Mouse (Mus musculus) midbrain, embryonic 16.5 days (tissue): ENCODE data around the gene Sec31a. TPM values are rescaled to one million over a fixed set of nuclear protein-coding genes. Genes with fewer than 3 reads are reported as not detected.

Experiments used
- ATAC-seq: fragments of 200-750 bp; cut with Nextera tagmentation; 2 replicates; pipeline ENCODE4 v1.8.0; 2017; ENCODE audit warnings: moderate TSS enrichment
- H3K27ac ChIP-seq: fragments of 300-500 bp; sonication (generic); 2 replicates; pipeline ENCODE4 v1.5.1; 2014; ENCODE audit warnings: mild to moderate bottlenecking, low read length, mixed read lengths
- H3K27me3 ChIP-seq: fragments of 300-500 bp; sonication (generic); 2 replicates; pipeline ENCODE4 v1.6.1; 2014; ENCODE audit warnings: low read depth, low read length, mixed read lengths; ENCODE audit not compliant: control insufficient read depth, insufficient read depth
- H3K36me3 ChIP-seq: fragments of 300-500 bp; sonication (generic); 2 replicates; pipeline ENCODE4 v1.6.1; 2014; ENCODE audit warnings: mild to moderate bottlenecking, low read length, moderate library complexity, mixed read lengths; ENCODE audit not compliant: control insufficient read depth, insufficient read depth
- H3K4me1 ChIP-seq: fragments of 300-500 bp; sonication (generic); 2 replicates; pipeline ENCODE4 v1.6.1; 2014; ENCODE audit warnings: mild to moderate bottlenecking, low read length, mixed read lengths; ENCODE audit not compliant: control insufficient read depth, insufficient read depth
- H3K4me2 ChIP-seq: fragments of 300-500 bp; sonication (generic); 2 replicates; pipeline ENCODE4 v1.6.1; 2014; ENCODE audit warnings: mild to moderate bottlenecking, low read length, mixed read lengths
- H3K4me3 ChIP-seq: fragments of 300-500 bp; sonication (generic); 2 replicates; pipeline ENCODE4 v1.5.1; 2014; ENCODE audit warnings: low read depth, mild to moderate bottlenecking, low read length, moderate library complexity, mixed read lengths
- H3K9ac ChIP-seq: fragments of 300-500 bp; sonication (generic); 2 replicates; pipeline ENCODE4 v1.6.1; 2014; ENCODE audit warnings: low read depth, low read length, mixed read lengths
- H3K9me3 ChIP-seq: fragments of 300-500 bp; sonication (generic); replicated peaks from 2 replicates; pipeline ENCODE4 v1.6.1; 2014; ENCODE audit warnings: mild to moderate bottlenecking, low read length, mixed read lengths; ENCODE audit not compliant: control insufficient read depth, poor library complexity, severe bottlenecking
- WGBS: fragments of 180-500 bp; shearing (Covaris S2); extraction: QIAGEN DNeasy Blood & Tissue Kit; methylation state at CpG from one replicate; pipeline ENCODE4 v1.1.7; 2014; 5-methylcytosine and 5-hydroxymethylcytosine counted together
- polyA plus RNA-seq: library from polyadenylated mRNA; unstranded; fragments of >200 nt; fragmentation: Nextera tagmentation; extraction: Ambion mirVana; gene quantifications from 2 replicates; pipeline ENCODE4 v1.2.1, GENCODE M21; 2015

Gene Sec31a
- polyA plus RNA-seq, 1 experiment from 2014 or later = 91.0 TPM

DNA sequence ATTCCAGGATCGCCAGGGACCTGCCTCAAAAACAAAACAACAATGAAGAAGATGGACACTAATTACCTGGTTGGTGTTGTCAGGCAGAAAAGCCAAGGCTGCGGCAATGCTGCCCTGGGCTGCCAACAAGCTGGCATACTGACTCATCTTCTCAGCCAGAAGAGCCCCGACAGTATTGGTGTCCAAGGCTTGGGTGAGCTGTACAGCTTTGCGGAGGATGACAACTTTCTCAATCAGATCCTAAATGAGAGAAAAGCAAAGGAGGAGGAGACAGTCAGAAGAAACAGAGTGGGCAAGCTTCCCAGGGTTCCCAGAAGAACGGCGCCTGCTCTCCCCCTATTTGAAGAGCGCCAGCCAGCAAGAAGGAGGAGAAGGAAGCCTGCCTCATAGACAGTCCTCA, 34.9 kb downstream of the Sec31a start:
- no peaks in the 10 kb centered on the region for H3K9me3 ChIP-seq
- H3K9ac ChIP-seq = no peak overlapping the region
- H3K4me3 ChIP-seq = no peak overlapping the region
- H3K27ac ChIP-seq = no peak overlapping the region
- H3K27me3 ChIP-seq = no peaks in the 10 kb centered on the region
- H3K4me1 ChIP-seq = no peaks in the 10 kb centered on the region
- WGBS = 94% methylated on average over 6 of the region's 7 CpGs
- H3K36me3 ChIP-seq = peaks cover 50% of the 10 kb centered on the region
- H3K4me2 ChIP-seq = no peak overlapping the region
- no peak for ATAC-seq

DNA sequence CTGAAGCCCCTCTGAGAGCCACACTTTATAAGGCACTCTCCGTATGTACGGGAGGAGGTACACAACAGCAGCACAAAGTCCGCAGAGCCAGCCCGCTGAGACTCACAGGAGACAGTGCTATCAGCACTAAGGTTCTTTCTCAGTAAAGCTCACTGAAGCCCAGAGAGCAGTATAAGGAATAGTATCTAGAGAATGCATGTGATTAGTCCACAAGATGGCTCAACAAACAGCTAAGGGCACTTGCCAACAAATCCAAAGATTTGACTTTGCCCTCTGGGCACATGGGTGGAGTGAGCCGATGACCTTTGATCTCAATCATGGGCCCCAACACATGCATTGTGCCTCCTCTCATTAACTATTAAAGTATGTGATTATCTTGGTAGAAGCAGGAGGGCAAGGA, 35.8 kb downstream of the Sec31a start:
- WGBS = 95% methylated on average over 5 of the region's 5 CpGs

GRCm38 (mm10) chr5:100378981-100379380, 37.1 kb downstream of the Sec31a start:
- Histone ChIP-seq H3K4me3 (no peak overlapping the region), H3K4me1 (no peaks in the 10 kb centered on the region), H3K27me3 (no peaks in the 10 kb centered on the region), H3K9me3 (no peaks in the 10 kb centered on the region), H3K36me3 (peaks cover 44% of the 10 kb centered on the region), H3K9ac (no peak overlapping the region), H3K4me2 (no peak overlapping the region), H3K27ac (no peak overlapping the region)
- no peak for ATAC-seq
- WGBS = 90% methylated on average over 2 of the region's 2 CpGs

More for the DNA sequence above, 35.8 kb downstream of the Sec31a start:
- no peak overlapping the region for H3K4me2 ChIP-seq
- no peaks in the 10 kb centered on the region for H3K9me3 ChIP-seq
- no peak for ATAC-seq
- no peak overlapping the region for H3K27ac ChIP-seq
- H3K9ac ChIP-seq = no peak overlapping the region
- H3K27me3 ChIP-seq = no peaks in the 10 kb centered on the region
- H3K36me3 ChIP-seq = peaks cover 45% of the 10 kb centered on the region
- H3K4me1 ChIP-seq = no peaks in the 10 kb centered on the region
- H3K4me3 ChIP-seq = no peak overlapping the region

DNA sequence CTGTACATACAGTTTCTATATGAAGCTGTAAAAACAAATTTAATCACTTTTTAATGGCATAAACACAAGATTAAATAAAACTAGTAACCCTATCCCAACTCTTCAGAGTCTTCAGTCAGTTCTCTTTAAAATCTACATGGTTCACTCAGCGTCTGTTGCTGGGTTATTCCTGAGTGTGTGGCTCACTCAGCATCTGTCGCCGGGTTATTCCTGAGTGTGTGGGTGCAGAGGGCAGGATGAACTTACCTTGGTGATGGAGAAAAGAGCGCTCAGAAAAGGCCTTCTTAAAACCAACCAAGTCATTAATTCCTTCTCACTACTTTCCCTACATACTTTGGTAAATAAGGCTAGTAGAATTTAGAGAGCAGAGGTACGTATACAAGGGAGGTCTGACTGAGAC, 37.8 kb downstream of the Sec31a start:
- Histone ChIP-seq H3K9ac (no peak overlapping the region), H3K27me3 (no peaks in the 10 kb centered on the region), H3K4me1 (no peaks in the 10 kb centered on the region), H3K36me3 (peaks cover 46% of the 10 kb centered on the region), H3K4me2 (no peak overlapping the region), H3K27ac (no peak overlapping the region), H3K4me3 (no peak overlapping the region), H3K9me3 (no peaks in the 10 kb centered on the region)
- 95% methylated on average over 5 of the region's 5 CpGs for WGBS
- no peak for ATAC-seq

GRCm38 (mm10) chr5:100377376-100377775, 38.7 kb downstream of the Sec31a start:
- no peak for ATAC-seq
- no peak overlapping the region for H3K4me2 ChIP-seq
- WGBS = 71% methylated on average over 2 of the region's 2 CpGs
- H3K4me1 ChIP-seq = no peaks in the 10 kb centered on the region
- peaks cover 43% of the 10 kb centered on the region for H3K36me3 ChIP-seq
- H3K4me3 ChIP-seq = no peak overlapping the region
- H3K9me3 ChIP-seq = no peaks in the 10 kb centered on the region
- no peak overlapping the region for H3K27ac ChIP-seq
- H3K27me3 ChIP-seq = no peaks in the 10 kb centered on the region
- no peak overlapping the region for H3K9ac ChIP-seq

DNA sequence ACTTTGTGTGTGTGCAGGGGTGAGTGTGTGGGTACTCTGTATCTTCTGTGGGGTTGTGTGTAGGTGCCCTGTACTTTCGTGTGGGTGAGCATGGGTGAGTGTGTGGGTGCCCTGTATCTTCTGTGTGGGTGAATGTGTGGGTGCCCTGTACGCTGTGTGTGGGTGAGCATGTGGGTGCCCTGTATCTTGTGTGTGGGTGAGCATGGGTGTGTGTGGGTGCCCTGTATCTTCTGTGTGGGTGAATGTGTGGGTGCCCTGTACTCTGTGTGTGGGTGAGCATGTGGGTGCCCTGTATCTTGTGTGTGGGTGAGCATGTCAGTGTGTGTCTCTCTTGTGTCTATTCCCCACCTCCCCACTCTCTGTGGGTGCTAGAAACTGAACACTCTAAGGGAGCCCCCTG, 41.3 kb downstream of the Sec31a start:
- H3K9ac ChIP-seq = no peak overlapping the region
- H3K4me1 ChIP-seq = no peaks in the 10 kb centered on the region
- ATAC-seq = 0 out of 2 replicates have a peak, but pooled peaks have one; percentile 25
- 100% methylated on average over 2 of the region's 2 CpGs for WGBS
- H3K27me3 ChIP-seq = no peaks in the 10 kb centered on the region
- no peaks in the 10 kb centered on the region for H3K9me3 ChIP-seq
- H3K36me3 ChIP-seq = peaks cover 30% of the 10 kb centered on the region
- H3K4me3 ChIP-seq = no peak overlapping the region
- H3K27ac ChIP-seq = no peak overlapping the region
- no peak overlapping the region for H3K4me2 ChIP-seq

GRCm38 (mm10) chr5:100373952-100374351, 42.1 kb downstream of the Sec31a start:
- ATAC-seq = peak; percentile 56; the same call in 1 of the 2 replicates

GRCm38 (mm10) chr5:100370919-100371318, 45.1 kb downstream of the Sec31a start:
- Histone ChIP-seq H3K9ac (no peak overlapping the region), H3K9me3 (no peaks in the 10 kb centered on the region), H3K4me1 (no peaks in the 10 kb centered on the region), H3K4me3 (no peak overlapping the region), H3K27ac (no peak overlapping the region), H3K4me2 (no peak overlapping the region), H3K36me3 (peaks cover 27% of the 10 kb centered on the region), H3K27me3 (no peaks in the 10 kb centered on the region)
- WGBS = 65% methylated on average over 1 of the region's 1 CpGs
- ATAC-seq = no peak

More at GRCm38 (mm10) chr5:100373952-100374351, 42.1 kb downstream of the Sec31a start:
- no peak overlapping the region for H3K27ac ChIP-seq
- H3K4me2 ChIP-seq = no peak overlapping the region
- no peaks in the 10 kb centered on the region for H3K4me1 ChIP-seq
- WGBS = 59% methylated on average over 5 of the region's 5 CpGs
- H3K27me3 ChIP-seq = no peaks in the 10 kb centered on the region
- H3K4me3 ChIP-seq = no peak overlapping the region
- H3K9me3 ChIP-seq = no peaks in the 10 kb centered on the region
- H3K36me3 ChIP-seq = peaks cover 27% of the 10 kb centered on the region
- no peak overlapping the region for H3K9ac ChIP-seq

GRCm38 (mm10) chr5:100369825-100370459, 46.1 kb downstream of the Sec31a start:
- H3K36me3 ChIP-seq = peaks cover 29% of the 10 kb centered on the region
- no peak overlapping the region for H3K4me2 ChIP-seq
- H3K27me3 ChIP-seq = no peaks in the 10 kb centered on the region
- 0 out of 2 replicates have a peak, but pooled peaks have one; percentile 32 for ATAC-seq
- no peak overlapping the region for H3K9ac ChIP-seq
- WGBS = 88% methylated on average over 11 of the region's 11 CpGs
- no peak overlapping the region for H3K4me3 ChIP-seq
- H3K9me3 ChIP-seq = no peaks in the 10 kb centered on the region
- H3K4me1 ChIP-seq = no peaks in the 10 kb centered on the region
- H3K27ac ChIP-seq = no peak overlapping the region
